Mouse (Mus musculus) bone marrow, adult 2 months (tissue): Measurements from ENCODE around the gene Fam227a. TPM values are rescaled to one million over a fixed set of nuclear protein-coding genes. Genes with fewer than 3 reads are reported as not detected.

Experiments used
- H3K27ac ChIP-seq: fragments of 200-500 bp; 2 replicates; pipeline ENCODE4 v1.5.1; 2012; ENCODE audit warnings: low read depth, mild to moderate bottlenecking, control low read depth, inconsistent platforms, low read length; ENCODE audit not compliant: control insufficient read depth, poor library complexity, insufficient read depth
- H3K4me1 ChIP-seq: fragments of 200-500 bp; 2 replicates; pipeline ENCODE4 v1.6.1; 2011; ENCODE audit warnings: low read length; ENCODE audit not compliant: control insufficient read depth, insufficient read depth
- H3K4me3 ChIP-seq: fragments of 200-500 bp; replicated peaks from 2 replicates; pipeline ENCODE3; 2011; ENCODE audit warnings: mild to moderate bottlenecking, low read depth, low read length, control low read depth; ENCODE audit not compliant: control insufficient read depth
- CTCF ChIP-seq: fragments of 200-500 bp; IDR thresholded peaks from 2 replicates; pipeline ENCODE4 v1.5.1; 2011; ENCODE audit warnings: low read length, control low read depth; ENCODE audit not compliant: control insufficient read depth, insufficient read depth
- POLR2A ChIP-seq: fragments of 200-500 bp; IDR thresholded peaks from 2 replicates; pipeline ENCODE4 v1.6.1; 2011; ENCODE audit warnings: low read depth, mild to moderate bottlenecking, control low read depth, low read length, borderline replicate concordance; ENCODE audit not compliant: control insufficient read depth
- WGBS: fragments of 180-500 bp; shearing (Covaris S2); methylation state at CpG from one replicate; pipeline ENCODE4 v1.1.7; 2018; 5-methylcytosine and 5-hydroxymethylcytosine counted together
- polyA plus RNA-seq: library from polyadenylated mRNA; stranded (reverse); fragments of >200 nt; gene quantifications from 2 replicates; pipeline ENCODE4 v1.2.4, GENCODE M21; 2011; ENCODE audit warnings: low replicate concordance; ENCODE audit not compliant: missing spikeins, insufficient read depth, insufficient read length

Gene Fam227a
- 2.7 and 8.5 TPM in 2 replicates for polyA plus RNA-seq

DNA sequence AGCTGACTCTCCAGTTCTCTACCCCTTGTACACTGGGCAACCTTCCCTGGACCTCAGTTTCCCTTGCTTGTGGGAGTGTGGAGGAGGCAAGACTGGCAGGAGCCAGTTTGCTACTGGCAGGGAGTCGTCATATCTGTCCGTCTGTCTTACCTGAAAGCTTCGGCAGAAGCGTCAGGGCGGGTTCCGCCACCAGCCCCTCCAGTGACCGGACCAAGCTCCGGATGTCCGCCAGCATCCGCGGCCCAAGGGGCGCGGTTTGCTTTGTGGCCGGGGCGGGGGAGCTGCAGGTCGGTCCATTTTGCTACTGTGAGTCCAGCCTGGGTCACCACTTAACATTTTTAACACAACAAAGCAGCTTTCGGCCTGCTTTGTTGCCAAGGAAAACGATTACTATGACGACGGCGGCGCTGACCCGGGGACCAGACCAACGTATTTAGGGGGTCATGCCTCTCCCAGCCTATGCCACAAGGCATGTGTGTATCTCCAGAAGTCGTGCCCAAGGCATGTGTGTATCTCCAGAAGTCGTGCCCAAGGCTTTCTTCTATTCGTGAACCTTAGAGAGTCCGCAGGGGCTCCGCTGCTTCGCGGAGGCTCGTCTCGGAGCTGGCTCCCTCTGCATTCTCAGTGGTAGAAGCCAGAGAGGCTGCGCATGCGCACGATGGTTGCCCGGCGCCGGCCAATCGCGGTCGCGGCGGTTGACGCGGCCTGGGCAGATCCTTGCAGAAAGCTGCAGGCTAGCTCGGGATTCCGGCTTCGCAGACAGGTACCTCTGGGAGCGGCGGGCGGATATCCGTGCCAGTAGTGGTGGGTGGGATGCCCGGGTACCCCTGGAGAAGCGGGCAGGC, at the start of gene Fam227a, which contains the start of gene Cby1:
Gene Fam227a, minus strand, starts transcription at position 426 of the 845 bp plus-strand sequence.
Gene Cby1, plus strand, starts transcription at position 669 of the 845 bp plus-strand sequence.
- TF ChIP-seq CTCF (no peak), POLR2A (peak; percentile 69; the same call in 1 of the 2 replicates)
- WGBS: under 1% methylated on average over 55 of the region's 55 CpGs
- peak within 1 kb of the TSS; percentile 84 for H3K4me3 ChIP-seq
- H3K27ac ChIP-seq: peak within 1 kb of the TSS; percentile 91
- H3K4me1 ChIP-seq: no peaks in the 10 kb centered on the region

DNA sequence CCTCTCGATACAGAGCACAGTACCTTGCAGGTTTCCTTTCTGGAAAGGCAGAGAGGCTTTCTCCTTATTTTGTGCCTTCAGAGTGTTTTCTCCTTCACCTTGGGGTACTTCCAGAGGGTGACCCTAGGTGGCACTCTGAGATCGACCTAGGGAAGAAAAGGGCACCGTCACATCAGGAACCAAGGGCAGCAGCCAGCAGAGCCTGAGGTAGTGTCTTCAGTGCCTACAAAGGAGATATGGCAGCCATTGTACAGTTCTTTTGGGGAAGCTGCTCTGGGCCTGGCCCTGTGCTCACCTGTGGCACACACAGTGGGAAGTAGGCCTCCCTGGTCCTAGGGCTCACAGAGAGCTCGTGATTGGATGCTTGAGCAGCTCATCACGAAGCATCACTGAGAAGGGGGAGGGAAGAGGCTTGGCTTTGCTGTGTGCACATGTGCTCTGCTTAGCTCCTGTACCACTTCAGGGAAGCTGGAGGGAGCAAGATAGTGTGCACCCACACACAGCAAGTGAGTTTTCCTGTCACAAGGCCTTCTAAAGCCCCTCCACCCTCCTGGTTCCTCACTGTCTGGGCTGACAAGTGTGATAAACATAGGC, 49.6 kb upstream of the Fam227a start:
- Histone ChIP-seq H3K4me3 (no peak overlapping the region), H3K4me1 (no peaks in the 10 kb centered on the region), H3K27ac (no peak overlapping the region)
- peak; percentile 36; the same call in 1 of the 2 replicates for TF ChIP-seq CTCF
- TF ChIP-seq POLR2A: no peak
- 87% methylated on average over 5 of the region's 5 CpGs for WGBS

GRCm38 (mm10) chr15:79706603-79707214, 48.0 kb upstream of the Fam227a start:
- Histone ChIP-seq H3K27ac (no peak overlapping the region), H3K4me1 (no peaks in the 10 kb centered on the region), H3K4me3 (no peak overlapping the region)
- WGBS: 84% methylated on average over 17 of the region's 17 CpGs
- TF ChIP-seq CTCF (no peak), POLR2A (no peak)

- no peak for TF ChIP-seq CTCF
- TF ChIP-seq POLR2A: no peak
- Histone ChIP-seq H3K4me1 (peaks cover 8% of the 10 kb centered on the region; the same call in 1 of the 2 replicates), H3K4me3 (peak overlapping the region; percentile 41), H3K27ac (peak overlapping the region; percentile 84)
- WGBS: 56% methylated on average over 9 of the region's 9 CpGs
These were observed 38.9 kb upstream of the Fam227a start for GRCm38 (mm10) chr15:79697558-79698187.

DNA sequence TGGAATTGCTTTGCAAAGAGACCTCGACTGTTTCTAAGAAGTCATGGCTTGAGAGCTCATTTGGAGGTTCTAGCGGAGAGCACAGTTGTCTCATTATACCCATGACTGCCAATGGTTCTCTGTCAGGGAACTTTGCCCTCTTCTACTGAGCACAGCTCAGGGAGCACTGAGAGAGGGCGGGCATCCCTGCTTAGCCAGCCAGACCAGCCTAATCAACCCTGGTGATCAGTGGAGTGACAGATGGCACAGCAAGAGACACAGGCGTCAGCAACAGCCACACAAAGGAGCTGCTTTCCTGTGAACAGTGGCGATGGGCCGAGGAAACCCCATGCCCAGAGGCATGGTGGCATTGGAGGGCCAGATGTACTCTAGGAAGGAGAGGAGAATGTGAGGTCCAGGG, 38.3 kb upstream of the Fam227a start:
- 76% methylated on average over 6 of the region's 6 CpGs for WGBS
- H3K27ac ChIP-seq: peak overlapping the region; percentile 50
- no peak overlapping the region for H3K4me3 ChIP-seq
- peaks cover 8% of the 10 kb centered on the region; the same call in 1 of the 2 replicates for H3K4me1 ChIP-seq
- TF ChIP-seq POLR2A (no peak), CTCF (no peak)

GRCm38 (mm10) chr15:79696508-79696907, 37.8 kb upstream of the Fam227a start:
- WGBS: 85% methylated on average over 2 of the region's 2 CpGs
- H3K27ac ChIP-seq: no peak overlapping the region
- no peak for TF ChIP-seq POLR2A
- no peak for TF ChIP-seq CTCF
- no peak overlapping the region for H3K4me3 ChIP-seq
- peaks cover 8% of the 10 kb centered on the region; the same call in 1 of the 2 replicates for H3K4me1 ChIP-seq

GRCm38 (mm10) chr15:79695516-79695915, 36.8 kb upstream of the Fam227a start:
- H3K4me3 ChIP-seq: no peak overlapping the region
- no peak overlapping the region for H3K27ac ChIP-seq

GRCm38 (mm10) chr15:79694512-79694911, 35.8 kb upstream of the Fam227a start:
- TF ChIP-seq CTCF: no peak
- TF ChIP-seq POLR2A: no peak
- Histone ChIP-seq H3K4me1 (peaks cover 8% of the 10 kb centered on the region; the same call in 1 of the 2 replicates), H3K27ac (peak overlapping the region; percentile 82), H3K4me3 (peak overlapping the region; percentile 60)
- WGBS: 29% methylated on average over 4 of the region's 4 CpGs

More at GRCm38 (mm10) chr15:79695516-79695915, 36.8 kb upstream of the Fam227a start:
- no peak for TF ChIP-seq POLR2A
- no peak for TF ChIP-seq CTCF
- WGBS: 50% methylated on average over 3 of the region's 3 CpGs
- peaks cover 8% of the 10 kb centered on the region; the same call in 1 of the 2 replicates for H3K4me1 ChIP-seq
